Mouse (Mus musculus) CD4-positive, CD25-positive, alpha-beta regulatory T cell, adult 4 months (primary cell): ENCODE measurements at regions not wholly inside any gene's neighbourhood (a gene's known extent, or its start where the extent isn't known, plus 50 kb on each side); places are given as distances from the start of the nearest gene placed in this dataset.

Experiments used
- ATAC-seq: one replicate; pipeline ENCODE4 v1.8.0; 2017

GRCm38 (mm10) chr9:13987486-13987885 is 160.0 kb downstream of the Fam76b start:
- ATAC-seq: no peak

GRCm38 (mm10) chr9:13988901-13989300 is 161.4 kb downstream of the Fam76b start:
- ATAC-seq: no peak

GRCm38 (mm10) chr9:13990960-13991359 is 163.4 kb downstream of the Fam76b start:
- no peak for ATAC-seq

DNA sequence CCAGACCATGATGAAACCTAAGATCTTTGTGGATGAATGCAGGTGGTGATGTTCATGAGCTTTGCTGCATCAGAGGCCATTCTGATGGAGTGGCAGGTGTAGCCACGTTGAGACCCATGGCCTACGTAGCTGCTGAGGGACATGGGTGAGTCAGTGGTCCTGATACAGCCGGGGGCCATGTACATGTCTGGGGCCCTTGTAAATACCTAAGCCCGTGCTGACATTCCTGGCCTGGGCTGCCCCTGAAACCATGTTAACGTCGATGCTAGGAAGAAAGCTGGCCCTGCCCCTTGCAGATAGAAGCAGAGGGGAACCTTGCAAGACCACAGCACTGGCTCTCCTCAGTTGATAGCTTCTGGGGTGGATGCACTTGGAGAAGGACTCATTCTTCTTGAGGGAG is 165.2 kb downstream of the Fam76b start:
- no peak for ATAC-seq

GRCm38 (mm10) chr9:13999358-13999757 is 171.8 kb downstream of the Fam76b start:
- ATAC-seq: no peak

- no peak for ATAC-seq
Observed at GRCm38 (mm10) chr9:14001517-14001916, 174.0 kb downstream of the Fam76b start.

DNA sequence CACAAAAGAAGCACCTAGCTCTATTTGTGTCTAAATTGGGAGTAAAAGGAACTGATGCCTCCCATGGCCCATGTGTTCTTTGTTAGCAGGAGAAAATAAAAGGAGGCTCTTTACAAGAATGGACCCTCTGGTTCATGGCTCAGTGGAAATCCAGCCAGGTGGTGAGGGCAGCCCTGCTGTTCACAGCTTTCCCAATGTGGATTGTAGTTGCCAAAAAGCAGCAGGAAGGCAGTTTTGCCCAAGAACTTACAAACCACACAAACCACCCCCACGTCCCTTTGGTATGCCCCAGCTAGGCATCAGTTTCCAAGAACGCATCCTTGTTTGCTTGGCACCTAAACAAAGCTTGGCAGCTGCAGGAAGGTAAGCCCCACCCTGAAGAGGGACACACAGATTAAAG is 174.7 kb downstream of the Fam76b start:
- ATAC-seq: no peak

GRCm38 (mm10) chr9:14003163-14003562 is 175.6 kb downstream of the Fam76b start:
- ATAC-seq: no peak

DNA sequence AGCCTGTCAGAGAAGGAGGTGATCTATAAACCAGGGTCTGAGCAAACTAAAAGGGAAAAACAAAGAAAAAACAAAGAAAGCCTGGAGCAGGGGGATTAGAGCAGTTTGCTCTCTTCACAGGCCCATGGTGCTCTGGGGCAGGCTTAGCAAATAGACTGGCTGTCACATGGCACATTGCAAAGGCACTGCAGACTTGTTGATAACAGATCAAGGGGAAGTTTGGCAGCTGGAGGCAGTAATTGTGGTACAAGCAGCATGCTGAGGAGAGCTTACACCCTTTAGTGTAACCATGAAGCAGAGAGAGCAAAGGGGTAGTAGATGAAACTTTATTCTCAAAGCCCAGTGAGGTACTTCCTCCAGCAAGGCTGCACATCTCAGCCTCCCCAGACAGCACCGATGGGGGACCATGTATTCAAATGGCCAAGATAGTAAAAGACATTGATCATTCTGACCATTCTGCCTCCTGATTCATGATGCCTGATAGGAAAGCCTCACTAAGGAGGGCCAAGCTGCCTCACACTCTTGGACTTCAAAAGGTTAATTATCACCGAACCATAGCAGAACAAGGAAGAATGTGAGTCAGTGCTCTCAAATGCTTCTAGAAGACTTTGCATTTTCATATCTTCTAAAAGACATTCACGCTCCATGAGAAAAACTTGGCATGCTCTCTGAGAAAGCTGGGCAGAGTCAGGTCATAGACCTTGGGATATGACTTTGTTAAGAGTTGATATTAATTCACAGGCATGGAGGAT is 178.9 kb downstream of the Fam76b start:
- ATAC-seq: no peak

DNA sequence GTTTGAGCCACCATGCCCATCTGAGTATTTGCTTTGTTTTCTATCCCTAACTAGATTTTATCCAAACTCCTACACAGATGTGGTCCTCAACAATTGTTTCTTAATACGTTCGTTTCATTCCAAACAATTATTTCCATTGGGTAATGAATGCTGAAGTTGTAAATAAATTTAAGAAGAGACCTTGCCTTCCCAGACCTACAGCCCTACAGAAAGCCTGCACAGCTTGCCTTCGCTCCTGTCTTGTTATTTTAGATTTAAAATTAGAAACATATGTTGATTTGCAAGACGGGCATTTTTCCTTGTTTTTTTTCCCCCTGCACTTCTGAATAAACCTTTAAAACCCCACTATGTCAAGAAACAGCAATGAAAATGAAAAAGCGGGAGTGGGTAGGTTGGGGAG is 181.9 kb downstream of the Fam76b start:
- no peak for ATAC-seq

DNA sequence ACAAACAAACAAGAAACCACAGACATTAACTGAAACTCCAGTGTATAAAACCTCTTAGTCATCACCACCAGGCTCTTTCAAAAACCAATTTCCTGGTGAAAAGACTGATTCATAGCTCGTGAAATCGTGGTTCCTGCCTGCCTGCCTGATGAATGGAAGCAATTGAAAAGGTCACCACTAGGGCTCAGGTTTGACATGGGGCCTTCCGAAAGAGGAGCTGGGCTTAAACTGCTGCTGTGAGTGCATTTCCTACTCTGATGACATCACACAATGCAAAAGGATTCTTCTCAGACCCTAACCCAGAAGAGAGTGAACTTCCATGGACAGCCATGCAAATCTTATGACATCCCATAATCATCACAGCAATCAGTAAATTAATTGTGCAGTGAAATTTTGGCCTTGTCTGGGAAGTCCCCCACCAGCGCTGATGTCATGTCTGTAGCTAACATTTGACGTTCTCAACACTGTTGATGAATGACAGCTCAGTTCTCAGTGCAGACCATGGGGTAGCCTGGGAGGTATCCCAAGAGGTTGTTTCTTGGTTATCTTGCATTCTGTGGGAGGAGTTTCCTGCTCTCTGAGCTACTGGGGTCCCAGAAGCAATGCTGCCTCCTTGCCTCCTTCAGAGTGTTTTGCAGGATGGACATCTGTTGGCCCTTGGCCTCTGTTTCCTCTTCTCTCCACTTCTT is 182.9 kb downstream of the Fam76b start:
- ATAC-seq: peak; percentile 92

GRCm38 (mm10) chr9:14024216-14024615 is 196.7 kb downstream of the Fam76b start:
- no peak for ATAC-seq

GRCm38 (mm10) chr9:14024701-14025100 is 197.2 kb downstream of the Fam76b start:
- no peak for ATAC-seq

GRCm38 (mm10) chr9:14028056-14028455 is 200.5 kb downstream of the Fam76b start:
- no peak for ATAC-seq

DNA sequence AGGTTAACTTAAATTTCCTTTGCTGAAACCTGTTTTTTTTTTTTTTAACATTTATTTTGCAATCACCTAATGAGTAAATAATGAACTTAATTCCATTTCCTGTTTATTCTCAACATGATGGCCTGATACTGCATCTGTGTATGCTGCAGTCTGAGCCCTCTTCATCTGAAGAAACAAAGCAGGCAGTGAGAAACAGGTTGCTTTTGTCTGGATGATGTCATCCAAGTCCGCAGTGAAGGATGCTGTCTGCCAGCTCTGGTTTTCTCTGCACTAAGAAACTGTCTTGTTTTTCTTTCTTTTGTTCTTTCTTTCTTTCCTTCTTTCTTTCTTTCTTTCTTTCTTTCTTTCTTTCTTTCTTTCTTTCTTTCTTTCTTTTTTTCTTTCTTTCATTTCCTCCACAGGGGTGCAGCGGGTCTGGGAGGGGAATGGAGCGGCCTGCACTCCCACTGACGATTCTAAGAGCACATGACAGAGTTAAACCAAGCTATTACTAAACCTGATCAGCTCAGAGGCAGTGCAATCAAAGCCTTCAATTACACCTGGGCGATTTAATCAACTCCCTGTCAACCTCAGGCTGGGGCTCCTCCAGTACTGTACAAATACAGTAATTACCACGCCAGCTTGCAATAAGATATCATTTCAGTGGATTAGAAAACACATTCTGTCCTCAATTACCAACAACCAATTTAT is 204.0 kb downstream of the Fam76b start:
- no peak for ATAC-seq

DNA sequence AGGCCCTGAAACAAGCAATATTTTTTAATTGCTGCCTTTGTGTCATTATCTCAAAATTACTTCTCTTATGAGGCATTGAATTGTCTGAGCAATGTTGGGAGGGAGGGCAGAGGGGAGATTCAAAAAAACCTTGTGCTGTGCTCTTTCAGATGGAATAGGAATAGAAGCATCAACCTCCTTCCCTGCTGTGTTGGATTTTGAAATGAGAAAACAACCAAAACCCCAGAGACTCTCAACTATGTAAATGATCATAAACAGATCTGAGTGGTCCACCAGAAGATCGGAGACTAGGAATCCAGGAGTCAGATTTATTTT is 204.5 kb downstream of the Fam76b start:
- ATAC-seq: no peak

DNA sequence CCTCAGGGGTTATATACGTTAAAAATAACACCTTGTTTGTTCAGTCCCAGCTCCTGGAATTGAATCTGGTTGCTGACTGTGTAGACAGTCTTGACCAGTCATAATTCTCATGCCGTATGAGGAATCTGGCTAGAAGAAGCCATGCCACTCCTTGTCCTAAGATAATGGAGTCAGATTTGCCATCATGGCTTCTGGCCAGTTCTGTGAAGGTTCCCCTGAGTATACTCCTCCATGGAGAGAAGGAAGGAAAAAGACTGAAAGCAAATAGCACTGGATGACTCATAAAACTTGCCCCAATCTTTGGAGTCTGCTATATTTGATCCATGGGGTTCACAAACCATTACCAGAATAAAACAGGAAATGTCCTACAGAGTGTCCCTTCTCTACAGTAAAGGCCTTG is 208.0 kb downstream of the Fam76b start:
- ATAC-seq: no peak

GRCm38 (mm10) chr9:14041900-14042435 is 214.5 kb downstream of the Fam76b start:
- ATAC-seq: peak; percentile 58

DNA sequence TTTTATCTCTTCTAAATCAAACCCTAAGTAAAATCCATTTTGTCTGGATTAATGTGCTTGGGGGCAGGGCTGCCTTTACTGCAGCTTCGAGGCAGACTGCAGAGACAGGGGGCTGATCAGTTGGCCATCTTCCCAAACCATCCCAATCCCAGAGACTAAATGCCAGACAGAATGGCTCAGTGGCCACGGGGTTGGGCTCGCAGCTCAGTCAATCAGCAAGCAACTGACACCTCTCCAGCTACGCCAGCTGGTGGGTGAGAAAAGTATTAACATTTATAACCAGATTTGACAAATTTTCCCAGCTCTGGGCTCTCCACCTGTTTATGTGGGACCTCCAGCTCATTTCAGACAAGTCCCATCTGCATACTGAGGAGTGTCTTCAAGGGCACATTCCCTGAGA is 220.7 kb downstream of the Fam76b start:
- no peak for ATAC-seq

GRCm38 (mm10) chr9:14053704-14054103 is 221.2 kb upstream of the Sesn3 start:
- ATAC-seq: no peak

GRCm38 (mm10) chr9:14056410-14057172 is 218.3 kb upstream of the Sesn3 start:
- ATAC-seq: no peak

- no peak for ATAC-seq
Observed at GRCm38 (mm10) chr9:14058592-14059227, 216.2 kb upstream of the Sesn3 start.
